Mouse (Mus musculus): ENCODE data around the gene Gm26602. TPM values are rescaled to one million over a fixed set of nuclear protein-coding genes. Genes with fewer than 3 reads are reported as not detected.
A peak's percentile ranks its signal among the peaks of the same experiment; 100 is the strongest.

Gm26602 gene
- not detected for total RNA-seq (2021)

DNA sequence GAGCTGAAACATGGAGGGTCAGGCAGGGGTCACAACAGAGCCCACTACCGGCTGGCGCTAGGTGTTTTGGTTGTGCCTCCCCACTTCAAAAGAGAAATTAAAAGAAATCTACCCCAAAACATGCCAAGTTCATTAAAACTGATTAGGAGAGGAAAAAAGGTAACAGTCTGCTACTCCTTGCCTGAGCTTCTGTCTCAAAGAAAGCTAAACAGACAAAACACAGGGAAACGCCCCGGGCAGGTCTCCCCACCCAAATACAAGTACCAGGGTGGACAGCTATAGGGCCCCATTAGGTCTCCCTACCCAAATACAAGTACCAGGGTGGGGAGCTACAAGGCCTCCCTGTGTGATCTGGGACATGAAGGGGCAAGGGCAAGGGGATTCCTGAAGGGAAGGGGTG is at the start of gene Gm26602:
Gm26602 (plus strand) TSS at position 301 of the 400 bp plus-strand sequence.
- intact Hi-C loops (cut with DNase I) = no loop called here
- DNase-seq (ENCODE audit: low spot score) = no peak

DNA sequence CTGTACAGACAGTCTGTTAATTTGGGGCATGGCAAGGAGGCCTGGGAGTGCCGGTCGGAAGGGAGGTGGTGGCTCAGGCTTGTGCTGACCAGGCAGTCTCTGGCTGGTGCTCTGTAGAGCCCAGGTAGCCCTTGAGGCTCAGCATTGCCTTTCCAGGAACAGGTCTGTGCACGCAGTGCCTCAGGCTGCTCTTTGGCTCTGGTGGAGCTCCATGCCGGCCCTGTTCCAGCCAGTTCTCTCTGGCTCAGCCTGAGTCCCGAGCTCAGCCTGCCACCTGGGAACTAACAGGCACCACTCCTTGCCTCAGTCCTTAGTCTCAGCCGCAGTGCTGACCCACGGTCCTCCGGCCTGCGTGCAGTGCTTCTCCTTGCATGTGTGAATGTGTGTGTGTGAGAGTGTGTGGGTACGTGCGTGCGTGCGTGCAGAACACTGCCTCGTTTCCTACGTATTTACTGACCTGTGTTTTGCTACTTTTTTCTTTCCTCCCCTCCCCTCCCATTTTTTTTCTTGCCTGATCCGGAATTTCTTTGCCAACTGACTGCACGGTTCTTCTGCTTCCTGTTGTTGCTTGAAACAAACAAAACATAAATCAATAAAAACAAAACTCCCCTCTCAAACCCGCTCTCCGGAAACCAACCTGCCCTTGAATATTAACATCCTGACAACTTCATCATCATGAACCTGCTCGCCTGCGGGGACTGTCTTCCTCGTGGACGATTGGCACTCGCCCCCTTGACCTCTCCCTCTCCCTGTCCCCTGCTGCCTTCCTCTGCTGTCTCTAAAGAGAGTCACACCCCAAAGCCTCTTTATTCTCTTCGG is 49.2 kb upstream of the Gm26602 start:
- no peak for DNase-seq (ENCODE audit: low spot score)
- intact Hi-C loops (cut with DNase I) = no loop called here

DNA sequence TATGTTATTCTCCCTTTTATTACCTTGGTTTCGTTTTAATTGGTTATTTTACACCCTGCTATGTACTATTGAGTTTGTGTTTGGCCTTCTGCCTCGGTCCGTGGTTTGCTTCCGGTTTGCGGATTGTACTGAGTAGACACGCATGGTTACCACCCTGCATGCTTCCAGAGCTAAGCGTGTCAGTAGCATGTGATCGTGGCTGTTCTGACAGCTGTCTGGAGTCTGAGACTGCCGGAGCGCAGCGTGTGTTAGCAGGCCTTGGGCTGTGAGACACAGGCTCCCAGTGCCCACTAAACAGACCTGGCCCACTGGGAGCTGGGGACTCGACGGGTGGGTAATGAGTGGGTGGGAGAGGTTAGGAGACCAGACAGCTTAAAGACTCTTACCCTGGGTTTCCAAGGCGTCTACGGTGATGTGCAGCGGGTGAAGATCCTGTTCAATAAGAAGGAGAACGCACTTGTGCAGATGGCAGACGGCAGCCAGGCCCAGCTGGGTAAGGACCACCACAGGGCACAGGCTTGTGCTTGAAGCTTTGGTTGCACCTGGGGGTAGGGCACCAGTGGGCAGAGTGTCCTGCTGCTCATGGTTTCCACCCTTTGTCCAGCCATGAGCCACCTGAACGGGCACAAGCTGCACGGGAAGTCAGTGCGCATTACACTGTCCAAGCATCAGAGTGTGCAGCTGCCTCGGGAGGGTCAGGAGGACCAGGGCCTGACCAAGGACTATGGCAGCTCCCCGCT is 48.4 kb upstream of the Gm26602 start:
- intact Hi-C loops (cut with DNase I) = no loop called here
- DNase-seq (ENCODE audit: low spot score) = no peak

DNA sequence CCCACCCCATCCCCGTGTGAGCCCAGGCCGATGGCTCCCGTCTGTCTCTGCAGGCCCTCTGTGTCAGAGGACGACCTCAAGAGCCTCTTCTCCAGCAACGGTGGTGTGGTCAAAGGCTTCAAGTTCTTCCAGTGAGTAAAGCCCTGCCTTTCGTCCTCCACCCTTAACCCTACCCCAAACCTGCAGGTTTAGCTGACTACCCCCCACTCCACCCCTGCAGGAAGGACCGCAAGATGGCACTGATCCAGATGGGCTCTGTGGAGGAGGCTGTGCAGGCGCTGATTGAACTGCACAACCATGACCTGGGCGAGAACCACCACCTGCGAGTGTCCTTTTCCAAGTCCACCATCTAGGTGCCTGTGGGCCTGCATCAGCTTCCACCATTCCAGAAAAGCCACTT is 47.7 kb upstream of the Gm26602 start:
- intact Hi-C loops (cut with DNase I) = no loop called here

DNA sequence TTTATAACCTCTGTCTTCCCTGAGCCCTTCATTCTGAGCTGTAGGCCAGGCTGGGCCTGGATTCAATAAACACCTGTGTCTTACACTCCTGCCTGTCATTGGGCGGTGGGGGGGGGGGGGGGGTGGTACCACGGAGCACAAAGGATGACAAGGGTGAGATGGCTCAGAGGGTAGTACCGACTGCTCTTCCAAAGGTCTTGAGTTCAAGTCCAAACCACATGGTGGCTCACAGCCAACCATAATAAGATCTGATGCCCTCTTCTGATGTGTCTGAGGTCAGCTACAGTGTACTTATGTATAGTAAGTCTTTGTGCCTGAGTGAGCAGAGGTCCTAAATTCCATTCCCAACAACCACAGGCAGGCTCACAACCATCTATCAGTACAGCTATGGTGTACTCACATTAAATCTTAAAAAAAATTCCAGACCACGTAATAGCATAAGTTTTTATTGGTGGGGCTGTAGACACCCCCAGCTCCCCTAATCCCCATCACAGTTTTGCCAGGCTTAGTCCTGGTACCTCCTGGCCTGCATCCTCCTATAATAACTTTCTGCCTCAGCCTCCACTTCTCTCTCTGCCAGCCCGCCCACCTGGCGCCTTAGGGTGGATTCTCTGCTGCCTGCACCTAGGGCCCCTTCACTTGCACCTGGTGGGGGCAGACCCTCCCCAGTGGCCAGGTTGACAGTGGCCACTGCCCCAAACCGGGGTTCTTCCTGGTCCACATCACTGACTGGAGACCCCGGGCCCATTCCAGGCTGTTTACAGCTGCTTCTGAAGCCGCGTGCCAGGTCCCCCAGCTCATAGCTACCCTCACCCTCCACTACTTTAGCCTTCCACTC is 46.1 kb upstream of the Gm26602 start:
- DNase-seq (ENCODE audit: low spot score) = no peak
- intact Hi-C loops (cut with DNase I) = loop anchor here (5.0 kb wide), 1 partner anchor 32 kb away; no protein-coding TSS in a partner anchor

More for the DNA sequence above, 47.7 kb upstream of the Gm26602 start:
- no peak for DNase-seq (ENCODE audit: low spot score)

DNA sequence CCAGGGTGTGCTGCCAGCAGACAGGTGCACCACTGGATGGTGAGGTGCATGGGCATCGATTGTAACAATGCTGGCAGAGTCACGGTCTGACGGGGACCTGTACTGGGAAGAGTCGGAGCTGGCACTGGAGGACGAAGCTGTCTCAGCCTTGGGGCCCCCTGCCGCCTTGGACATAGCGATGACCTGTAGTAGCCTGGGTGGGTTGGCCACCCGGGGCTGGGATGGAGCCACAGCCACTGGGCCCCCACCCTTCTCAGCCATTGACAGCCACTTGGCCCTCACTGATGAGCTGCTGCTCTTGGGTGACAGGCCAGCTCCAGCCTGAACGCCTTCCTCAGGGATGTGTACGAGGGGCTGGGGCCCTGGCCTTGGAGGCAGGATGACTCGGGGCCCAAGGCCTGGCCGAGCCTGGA is 45.5 kb upstream of the Gm26602 start:
- intact Hi-C loops (cut with DNase I) = loop anchor here (5.0 kb wide), 1 partner anchor 33 kb away; no protein-coding TSS in a partner anchor
- DNase-seq (ENCODE audit: low spot score) = no peak

DNA sequence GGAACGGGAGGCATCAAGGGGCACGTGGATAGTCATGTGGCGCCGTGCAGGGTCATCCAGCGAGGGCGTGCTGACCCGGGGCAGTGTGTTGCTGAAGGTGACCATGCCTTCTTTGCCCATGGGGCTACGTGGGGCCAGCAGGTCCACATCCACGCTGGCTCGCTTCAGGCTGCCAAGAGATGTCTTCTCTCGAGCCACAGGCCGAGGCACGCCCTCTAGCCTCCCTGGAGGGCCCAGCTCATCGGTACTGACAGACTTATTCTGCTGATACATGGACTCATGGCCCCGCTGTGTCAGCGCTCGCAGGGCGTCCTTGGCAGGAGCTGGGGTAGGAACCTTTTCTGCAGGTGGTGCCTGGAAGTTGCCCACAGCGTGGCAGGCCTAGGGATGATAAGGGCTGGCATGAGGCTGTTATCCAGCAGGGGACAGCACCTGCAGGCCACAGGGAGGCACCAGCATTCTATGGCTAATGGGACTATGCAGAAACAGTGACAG is 44.8 kb upstream of the Gm26602 start:
- DNase-seq (ENCODE audit: low spot score) = no peak
- intact Hi-C loops (cut with DNase I) = loop anchor here (5.0 kb wide), 1 partner anchor 34 kb away; no protein-coding TSS in a partner anchor

DNA sequence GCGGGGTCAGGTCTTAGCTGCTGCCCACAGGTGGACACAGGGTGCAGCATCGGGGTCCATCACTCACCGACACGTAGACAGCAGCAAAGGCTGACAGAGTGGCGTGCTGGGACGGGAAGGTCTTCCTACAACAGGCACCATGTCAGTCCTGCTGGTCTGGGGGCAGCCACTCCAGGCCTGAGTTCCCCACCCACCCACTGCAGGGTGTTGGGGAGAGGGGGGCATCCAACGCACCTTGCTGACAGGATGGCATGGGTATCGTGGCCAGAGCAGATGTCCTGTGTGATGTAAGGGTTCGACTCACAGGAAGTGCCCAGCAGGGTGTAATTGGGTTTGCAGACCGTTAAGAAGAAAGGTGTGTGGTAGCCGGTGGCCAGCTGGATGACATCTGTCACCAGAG is 44.1 kb upstream of the Gm26602 start:
- intact Hi-C loops (cut with DNase I) = loop anchor here (5.0 kb wide), 1 partner anchor 34 kb away; no protein-coding TSS in a partner anchor
- DNase-seq (ENCODE audit: low spot score) = no peak

DNA sequence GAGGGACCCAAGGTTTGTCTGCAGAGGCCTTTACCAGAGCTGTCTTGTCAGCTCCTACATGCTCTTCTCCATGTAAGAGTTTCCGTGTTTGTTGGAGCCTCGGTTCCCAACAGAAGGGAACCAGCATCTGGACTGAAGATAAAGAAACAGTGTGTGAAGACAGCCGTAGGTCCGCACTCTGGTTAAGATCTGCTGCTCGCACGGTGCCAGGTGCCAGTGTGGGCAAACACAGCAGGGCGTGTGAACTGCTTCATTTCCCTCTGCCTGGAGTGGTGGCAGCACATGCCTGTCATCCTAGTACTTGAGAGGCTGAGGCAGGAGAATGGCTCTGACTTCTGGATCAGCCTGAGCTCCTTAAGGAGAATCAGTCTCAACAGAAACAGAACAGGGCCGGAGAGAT is 38.8 kb upstream of the Gm26602 start:
- intact Hi-C loops (cut with DNase I) = no loop called here
- DNase-seq (ENCODE audit: low spot score) = no peak

DNA sequence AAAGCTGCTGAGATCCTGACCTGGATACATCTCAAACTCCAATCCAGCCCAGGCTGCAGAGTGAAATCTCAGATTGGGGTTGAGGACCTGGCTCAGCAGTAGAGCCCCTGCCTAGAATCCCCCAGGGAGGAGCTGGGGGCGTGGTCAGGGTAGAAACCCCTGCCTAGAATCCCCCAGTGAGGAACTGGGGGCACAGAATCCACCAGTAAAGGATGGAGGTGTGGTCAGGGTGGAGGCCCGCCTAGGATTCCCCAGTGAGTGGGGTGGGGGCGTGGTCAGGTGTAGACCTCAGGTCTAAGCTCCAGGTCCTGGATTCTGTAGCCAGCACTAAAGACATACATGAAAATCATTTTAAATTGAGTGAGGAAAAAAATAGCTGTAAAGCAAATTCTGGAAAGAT is 37.8 kb upstream of the Gm26602 start:
- no peak for DNase-seq (ENCODE audit: low spot score)
- intact Hi-C loops (cut with DNase I) = no loop called here

DNA sequence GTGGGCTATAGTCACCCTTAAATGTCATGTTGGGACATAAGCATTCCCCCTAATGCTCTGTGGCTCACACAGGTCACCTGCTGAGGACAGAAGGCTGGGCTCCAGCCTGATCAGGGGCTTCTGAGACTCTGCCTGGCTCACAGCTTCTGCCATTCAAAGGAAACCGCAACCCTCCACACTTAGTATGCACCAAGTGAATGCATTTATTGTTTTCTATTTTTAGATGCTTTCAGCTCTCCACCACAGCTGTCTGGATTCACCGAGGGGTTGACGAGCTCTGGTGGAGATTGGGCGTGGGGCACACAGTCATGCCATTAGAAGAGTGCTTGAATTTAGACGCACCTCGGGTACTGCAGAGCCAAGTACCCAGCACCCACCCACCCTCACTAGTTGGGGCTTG is 37.3 kb upstream of the Gm26602 start:
- DNase-seq (ENCODE audit: low spot score) = no peak
- intact Hi-C loops (cut with DNase I) = no loop called here

DNA sequence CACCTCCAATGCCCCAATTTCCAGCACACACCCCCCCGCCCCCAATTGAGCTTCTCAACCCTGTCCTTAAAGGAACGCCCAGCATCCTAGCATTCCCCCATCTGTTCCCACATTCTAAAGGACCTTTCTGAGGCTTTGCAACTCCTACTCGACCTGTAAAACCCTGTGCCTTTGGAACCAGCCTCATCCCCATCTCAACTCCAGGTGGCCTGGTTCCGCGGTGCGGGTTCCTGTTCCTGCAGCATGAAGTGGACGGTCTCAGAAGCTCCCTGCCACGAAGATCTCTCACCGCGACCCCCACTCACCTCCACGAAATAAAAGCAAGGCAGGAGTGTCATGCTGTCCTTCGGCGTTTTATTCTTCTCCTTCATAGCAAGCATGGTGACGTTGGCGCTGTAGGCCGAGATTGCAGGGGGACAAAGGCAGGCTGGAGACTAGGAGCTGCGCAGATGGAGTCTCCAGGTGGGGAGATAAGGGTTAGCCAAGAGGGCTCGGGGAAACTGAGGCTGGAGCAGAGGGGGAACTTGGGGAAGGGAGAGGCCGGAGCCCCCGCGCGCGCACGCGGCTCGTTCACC is 36.9 kb upstream of the Gm26602 start:
- intact Hi-C loops (cut with DNase I) = no loop called here
- DNase-seq (ENCODE audit: low spot score) = no peak

DNA sequence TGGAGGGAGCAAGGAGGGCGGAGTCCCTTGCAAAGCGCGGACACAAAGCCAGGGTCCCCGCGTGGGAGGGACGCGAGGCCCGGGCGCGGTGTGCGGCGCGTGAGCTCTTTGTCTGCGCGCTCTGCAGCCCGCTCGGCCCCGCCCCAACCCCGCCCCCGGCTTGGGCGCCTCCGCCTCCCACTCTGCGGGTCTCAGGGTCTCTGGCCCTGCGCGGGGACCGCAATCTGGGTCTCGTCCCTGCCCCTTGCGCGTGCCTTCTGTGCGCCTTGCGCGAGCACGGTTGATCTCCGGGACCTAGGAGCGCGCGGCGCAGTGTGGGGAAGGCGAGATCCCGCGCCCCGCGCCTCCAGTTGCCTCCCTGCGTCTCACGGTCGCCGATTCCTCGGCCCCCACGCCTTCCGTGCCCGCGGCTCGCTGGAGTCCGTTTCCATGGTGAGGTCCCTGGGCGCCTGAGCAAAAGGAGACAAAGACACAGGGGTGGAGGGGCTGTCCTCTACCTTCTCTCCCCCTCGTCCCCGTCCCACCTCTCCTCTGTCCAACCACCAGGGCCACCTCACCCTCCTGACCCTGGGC is 36.3 kb upstream of the Gm26602 start, which contains the start of the genes Prtn3 and Plppr3:
Prtn3 (plus strand) TSS at position 187 of the 573 bp plus-strand sequence.
Plppr3 (minus strand) TSS at position 345 of the 573 bp plus-strand sequence.
- DNase-seq (ENCODE audit: low spot score) = no peak
- intact Hi-C loops (cut with DNase I) = no loop called here

DNA sequence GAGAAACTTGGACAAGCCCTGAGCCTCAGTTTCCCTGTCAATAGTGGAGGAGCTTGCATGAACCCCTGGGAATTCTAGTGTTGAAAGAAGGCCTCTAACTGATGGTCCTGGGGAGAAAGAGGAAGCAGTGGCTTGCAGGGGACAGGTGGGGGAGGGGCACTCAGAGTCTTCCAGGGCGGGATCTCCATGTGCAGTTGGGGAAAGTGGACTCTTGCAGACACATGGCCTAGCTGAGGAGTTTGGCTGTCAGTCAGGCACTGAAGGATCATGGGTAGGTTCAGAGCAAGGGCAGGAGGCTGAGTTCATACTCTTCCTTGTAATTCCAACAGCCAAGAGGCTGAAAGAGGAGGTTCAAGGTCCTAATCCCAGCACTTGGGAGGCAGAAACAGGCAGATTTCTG is 33.5 kb upstream of the Gm26602 start:
- intact Hi-C loops (cut with DNase I) = no loop called here
- DNase-seq (ENCODE audit: low spot score) = no peak

DNA sequence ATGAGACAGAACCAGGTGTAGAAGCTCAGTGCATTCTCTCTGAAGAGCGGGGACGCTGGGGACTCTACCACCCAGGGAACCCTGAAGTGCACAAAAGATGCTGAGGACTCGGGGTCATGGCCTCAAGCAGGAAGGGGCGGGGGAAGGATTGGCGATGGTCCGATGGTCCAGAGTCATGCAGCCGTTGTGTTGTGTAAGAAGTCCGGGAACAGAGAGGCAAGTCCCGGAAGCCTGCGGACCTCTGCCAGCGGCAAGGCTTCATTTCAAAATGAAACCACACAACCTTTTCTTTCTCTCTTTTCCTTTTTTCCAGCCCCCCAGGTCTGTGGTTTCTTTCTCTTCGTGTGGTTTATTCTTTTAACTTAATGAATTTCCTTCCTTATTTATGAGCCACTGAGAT is 32.9 kb upstream of the Gm26602 start:
- peak; percentile 50 for DNase-seq (ENCODE audit: low spot score)
- intact Hi-C loops (cut with DNase I) = no loop called here

DNA sequence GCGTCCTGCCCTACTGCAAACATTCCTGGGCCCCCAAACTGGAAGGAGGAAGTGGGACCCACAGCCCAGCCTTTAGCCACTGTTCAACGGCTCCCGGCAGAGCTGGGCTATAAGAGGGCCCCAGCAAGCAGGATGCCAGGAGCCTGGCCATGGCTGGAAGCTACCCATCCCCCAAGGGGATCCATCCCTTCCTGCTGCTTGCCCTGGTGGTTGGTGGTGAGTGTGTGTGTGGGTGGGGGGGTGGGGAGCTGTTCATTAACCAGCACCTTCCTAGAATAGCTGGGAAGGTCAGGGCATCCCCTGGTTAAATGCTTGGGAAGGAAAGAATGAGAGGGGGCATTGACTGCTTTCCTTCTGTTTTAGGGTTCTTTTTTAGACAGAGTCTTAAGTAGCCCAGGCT is 31.1 kb upstream of the Gm26602 start:
- intact Hi-C loops (cut with DNase I) = no loop called here
- DNase-seq (ENCODE audit: low spot score) = no peak

DNA sequence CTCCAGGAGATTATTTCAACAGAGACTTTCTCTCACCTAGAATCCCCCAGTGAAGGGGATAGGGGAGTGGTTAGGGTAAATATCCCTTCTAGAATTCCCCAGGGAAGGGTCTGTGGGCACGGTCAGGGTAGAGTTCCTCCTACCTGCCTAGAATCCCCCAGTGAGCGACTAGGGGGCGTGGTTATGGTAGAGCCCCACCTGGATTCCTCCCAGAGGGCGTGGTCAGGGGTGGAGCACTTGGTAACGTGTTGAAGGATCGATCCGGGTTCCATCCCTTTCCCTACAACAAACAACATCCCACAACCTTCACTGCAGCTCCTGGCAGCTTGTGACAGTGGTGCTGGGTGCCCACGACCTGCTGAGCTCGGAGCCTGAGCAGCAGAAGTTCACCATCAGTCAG is 29.9 kb upstream of the Gm26602 start:
- intact Hi-C loops (cut with DNase I) = no loop called here
- DNase-seq (ENCODE audit: low spot score) = no peak

DNA sequence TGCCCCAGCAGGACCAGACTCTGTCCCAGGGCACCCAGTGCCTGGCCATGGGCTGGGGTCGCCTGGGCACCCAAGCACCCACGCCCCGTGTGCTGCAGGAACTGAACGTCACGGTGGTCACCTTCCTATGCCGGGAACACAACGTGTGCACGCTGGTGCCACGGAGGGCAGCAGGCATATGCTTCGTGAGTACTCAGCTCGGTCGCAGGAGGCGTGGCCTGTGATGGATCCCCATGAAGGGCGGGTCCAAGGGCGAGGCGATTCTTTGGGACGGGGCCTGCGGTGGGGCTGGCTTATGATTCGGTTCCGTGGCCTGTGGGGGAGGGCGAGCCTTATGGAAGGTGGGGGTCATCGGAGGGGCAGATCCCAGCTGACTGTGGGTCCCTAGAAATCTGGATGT is 28.7 kb upstream of the Gm26602 start:
- intact Hi-C loops (cut with DNase I) = loop anchor here (2.0 kb wide), 1 partner anchor 47 kb away; no protein-coding TSS in a partner anchor
- no peak for DNase-seq (ENCODE audit: low spot score)
